Mouse (Mus musculus) MEL (cell line): ENCODE results near the gene Nqo2. TPM values are rescaled to one million over a fixed set of nuclear protein-coding genes. Genes with fewer than 3 reads are reported as not detected.

Source experiments
- DNase-seq: peaks from one replicate; pipeline ENCODE4 v3.0.0; 2011; ENCODE audit warnings: low read depth, low spot score
- H3K27ac ChIP-seq: 2 replicates; pipeline ENCODE4 v1.5.1; 2012; ENCODE audit warnings: low read depth, mild to moderate bottlenecking, control low read depth, low read length, moderate library complexity; ENCODE audit not compliant: control insufficient read depth
- H3K27me3 ChIP-seq, 2 experiments: fragments of 150-350 bp in 1 of 2; sonication (generic) in 1 of 2; 2 replicates each; pipeline ENCODE4 v1.6.1; 2012; ENCODE audit warnings: low read length in 2 of 2, mild to moderate bottlenecking in 2 of 2, improper control_type of control experiment in 1 of 2, moderate library complexity in 1 of 2; ENCODE audit not compliant: insufficient read depth in 2 of 2, control insufficient read depth in 1 of 2
- H3K36me3 ChIP-seq, 2 experiments: 2 replicates each; pipeline ENCODE4 v1.6.1; 2012 to 2014; ENCODE audit warnings: low read length in 2 of 2, improper control_type of control experiment in 1 of 2, inconsistent platforms in 1 of 2, mild to moderate bottlenecking in 1 of 2; ENCODE audit not compliant: insufficient read depth in 2 of 2, control insufficient read depth in 1 of 2
- H3K4me1 ChIP-seq, 2 experiments: fragments of 150-350 bp in 1 of 2; sonication (generic) in 1 of 2; 2 replicates each; pipeline ENCODE4 v1.6.1; 2012; ENCODE audit warnings: low read length in 2 of 2, improper control_type of control experiment in 1 of 2, mild to moderate bottlenecking in 1 of 2; ENCODE audit not compliant: insufficient read depth in 2 of 2, control insufficient read depth in 1 of 2
- H3K4me3 ChIP-seq, 2 experiments: fragments of 150-350 bp in 1 of 2; sonication (generic) in 1 of 2; 2 replicates each; pipeline ENCODE4 v1.5.1; 2012; ENCODE audit warnings: low read depth in 2 of 2, low read length in 2 of 2, mild to moderate bottlenecking in 2 of 2, moderate library complexity in 2 of 2, control low read depth in 1 of 2, improper control_type of control experiment in 1 of 2; ENCODE audit not compliant: control insufficient read depth in 1 of 2, insufficient read depth in 1 of 2
- H3K79me2 ChIP-seq: 2 replicates; pipeline ENCODE4 v1.6.1; 2012; ENCODE audit warnings: mild to moderate bottlenecking, low read length, moderate library complexity; ENCODE audit not compliant: control insufficient read depth, poor library complexity, insufficient read depth
- H3K9ac ChIP-seq: 2 replicates; pipeline ENCODE4 v1.6.1; 2012; ENCODE audit warnings: low read depth, mild to moderate bottlenecking, control low read depth, low read length, moderate library complexity; ENCODE audit not compliant: control insufficient read depth, poor library complexity, severe bottlenecking
- H3K9me3 ChIP-seq: fragments of 150-350 bp; sonication (generic); replicated peaks from 2 replicates; pipeline ENCODE4 v1.6.1; 2012; ENCODE audit warnings: mild to moderate bottlenecking, low read length, improper control_type of control experiment, moderate library complexity; ENCODE audit not compliant: insufficient read depth
- BHLHE40 ChIP-seq: IDR thresholded peaks from 2 replicates; pipeline ENCODE4 v1.6.1; 2012; ENCODE audit warnings: low read depth, mild to moderate bottlenecking, inconsistent platforms, low read length, improper control_type of control experiment, borderline replicate concordance
- CHD1 ChIP-seq: IDR thresholded peaks from 2 replicates; pipeline ENCODE4 v1.6.1; 2012; ENCODE audit warnings: low read depth, mild to moderate bottlenecking, inconsistent platforms, low read length, improper control_type of control experiment
- CHD2 ChIP-seq: IDR thresholded peaks from 2 replicates; pipeline ENCODE4 v1.6.1; 2011; ENCODE audit warnings: low read length, improper control_type of control experiment
- CTCF ChIP-seq, 3 experiments: IDR thresholded peaks in 2 of 3; conservative IDR thresholded peaks in 1 of 3; 2 replicates each; pipeline ENCODE4 v1.5.1; 2011 to 2012; ENCODE audit warnings: low read length in 3 of 3, low read depth in 2 of 3, mild to moderate bottlenecking in 2 of 3, improper control_type of control experiment in 1 of 3, inconsistent platforms in 1 of 3, mixed read lengths in 1 of 3, moderate library complexity in 1 of 3; ENCODE audit not compliant: control insufficient read depth in 1 of 3, insufficient read depth in 1 of 3, poor library complexity in 1 of 3, severe bottlenecking in 1 of 3
- E2F4 ChIP-seq: IDR thresholded peaks from 2 replicates; pipeline ENCODE4 v1.6.1; 2011; ENCODE audit warnings: low read depth, low read length, improper control_type of control experiment, borderline replicate concordance
- ELF1 ChIP-seq: IDR thresholded peaks from 2 replicates; pipeline ENCODE4 v1.6.1; 2014; ENCODE audit warnings: low read depth, mild to moderate bottlenecking, inconsistent platforms, low read length, improper control_type of control experiment, moderate library complexity
- EP300 ChIP-seq, 2 experiments: IDR thresholded peaks; 2 replicates each; pipeline ENCODE4 v1.6.1; 2011; ENCODE audit warnings: improper control_type of control experiment in 2 of 2, low read length in 2 of 2, low read depth in 1 of 2, mild to moderate bottlenecking in 1 of 2
- ETS1 ChIP-seq: IDR thresholded peaks from 2 replicates; pipeline ENCODE4 v1.6.1; 2012; ENCODE audit warnings: low read depth, mild to moderate bottlenecking, inconsistent platforms, low read length, improper control_type of control experiment, moderate library complexity
- GABPA ChIP-seq: IDR thresholded peaks from 2 replicates; pipeline ENCODE4 v1.6.1; 2012; ENCODE audit warnings: low read depth, mild to moderate bottlenecking, inconsistent platforms, low read length, improper control_type of control experiment, moderate library complexity
- GATA1 ChIP-seq: IDR thresholded peaks from 2 replicates; pipeline ENCODE4 v1.6.1; 2011; ENCODE audit warnings: low read depth, low read length, improper control_type of control experiment
- HCFC1 ChIP-seq: IDR thresholded peaks from 2 replicates; pipeline ENCODE4 v1.6.1; 2012; ENCODE audit warnings: low read depth, mild to moderate bottlenecking, inconsistent platforms, low read length, improper control_type of control experiment, moderate library complexity
- JUND ChIP-seq: IDR thresholded peaks from 2 replicates; pipeline ENCODE4 v1.6.1; 2011; ENCODE audit warnings: low read depth, mild to moderate bottlenecking, improper control_type of control experiment, low read length
- KAT2A ChIP-seq: conservative IDR thresholded peaks from 2 replicates; pipeline ENCODE4 v1.6.1; 2012; ENCODE audit warnings: low read depth, low read length, improper control_type of control experiment, inconsistent platforms
- MAFK ChIP-seq: IDR thresholded peaks from 2 replicates; pipeline ENCODE4 v1.6.1; 2011; ENCODE audit warnings: low read depth, mild to moderate bottlenecking, low read length, improper control_type of control experiment, borderline replicate concordance
- MAZ ChIP-seq: IDR thresholded peaks from 2 replicates; pipeline ENCODE4 v1.6.1; 2012; ENCODE audit warnings: low read depth, mild to moderate bottlenecking, inconsistent platforms, low read length, improper control_type of control experiment
- MEF2A ChIP-seq: IDR thresholded peaks from 2 replicates; pipeline ENCODE4 v1.6.1; 2014; ENCODE audit warnings: low read depth, mild to moderate bottlenecking, inconsistent platforms, low read length, improper control_type of control experiment; ENCODE audit not compliant: poor library complexity, insufficient replicate concordance, severe bottlenecking; ENCODE audit errors: extremely low read depth
- MXI1 ChIP-seq: IDR thresholded peaks from 2 replicates; pipeline ENCODE4 v1.6.1; 2011; ENCODE audit warnings: mild to moderate bottlenecking, low read depth, low read length, improper control_type of control experiment
- MYB ChIP-seq: IDR thresholded peaks from 2 replicates; pipeline ENCODE4 v1.6.1; 2011; ENCODE audit warnings: mild to moderate bottlenecking, low read depth, low read length, improper control_type of control experiment
- MYC ChIP-seq: IDR thresholded peaks from 2 replicates; pipeline ENCODE4 v1.6.1; 2011; ENCODE audit warnings: low read depth, mild to moderate bottlenecking, low read length, improper control_type of control experiment, moderate library complexity
- NELFE ChIP-seq: IDR thresholded peaks from 2 replicates; pipeline ENCODE4 v1.6.1; 2011; ENCODE audit warnings: low read depth, low read length, improper control_type of control experiment
- NRF1 ChIP-seq: IDR thresholded peaks from 2 replicates; pipeline ENCODE4 v1.6.1; 2014; ENCODE audit warnings: low read depth, mild to moderate bottlenecking, inconsistent platforms, low read length, improper control_type of control experiment, moderate library complexity; ENCODE audit not compliant: poor library complexity, insufficient read depth, severe bottlenecking
- POLR2AphosphoS2 ChIP-seq: IDR thresholded peaks from 2 replicates; pipeline ENCODE4 v1.6.1; 2011; ENCODE audit warnings: low read length, improper control_type of control experiment
- POLR2AphosphoS5 ChIP-seq: IDR thresholded peaks from 2 replicates; pipeline ENCODE4 v1.6.1; 2012; ENCODE audit warnings: low read depth, borderline replicate concordance, mild to moderate bottlenecking, inconsistent platforms, low read length, moderate library complexity, mixed read lengths
- RAD21 ChIP-seq: IDR thresholded peaks from 2 replicates; pipeline ENCODE4 v1.6.1; 2011; ENCODE audit warnings: mild to moderate bottlenecking, low read depth, low read length, improper control_type of control experiment
- RCOR1 ChIP-seq: IDR thresholded peaks from 2 replicates; pipeline ENCODE4 v1.6.1; 2012; ENCODE audit warnings: low read depth, mild to moderate bottlenecking, inconsistent platforms, low read length, improper control_type of control experiment
- SIN3A ChIP-seq: IDR thresholded peaks from 2 replicates; pipeline ENCODE4 v1.6.1; 2012; ENCODE audit warnings: low read length, improper control_type of control experiment, inconsistent platforms
- SMC3 ChIP-seq: IDR thresholded peaks from 2 replicates; pipeline ENCODE4 v1.6.1; 2011; ENCODE audit warnings: low read depth, low read length, improper control_type of control experiment
- TBP ChIP-seq: IDR thresholded peaks from 2 replicates; pipeline ENCODE4 v1.8.0; 2011; ENCODE audit warnings: low read depth, low read length, improper control_type of control experiment
- TCF12 ChIP-seq: IDR thresholded peaks from 2 replicates; pipeline ENCODE4 v1.6.1; 2014; ENCODE audit warnings: low read depth, mild to moderate bottlenecking, inconsistent platforms, low read length, improper control_type of control experiment, moderate library complexity
- UBTF ChIP-seq: IDR thresholded peaks from 2 replicates; pipeline ENCODE4 v1.6.1; 2012; ENCODE audit warnings: low read depth, mild to moderate bottlenecking, inconsistent platforms, low read length, improper control_type of control experiment, moderate library complexity, borderline replicate concordance; ENCODE audit not compliant: insufficient read depth
- USF1 ChIP-seq: IDR thresholded peaks from 2 replicates; pipeline ENCODE4 v1.6.1; 2014; ENCODE audit warnings: low read depth, mild to moderate bottlenecking, inconsistent platforms, low read length, improper control_type of control experiment, moderate library complexity
- USF2 ChIP-seq, 2 experiments: IDR thresholded peaks; 2 replicates each; pipeline ENCODE4 v1.6.1; 2011 to 2012; ENCODE audit warnings: improper control_type of control experiment in 2 of 2, low read length in 2 of 2, borderline replicate concordance in 1 of 2, inconsistent platforms in 1 of 2, low read depth in 1 of 2, mild to moderate bottlenecking in 1 of 2; ENCODE audit not compliant: insufficient read depth in 1 of 2
- ZC3H11A ChIP-seq: IDR thresholded peaks from 2 replicates; pipeline ENCODE4 v1.6.1; 2012; ENCODE audit warnings: low read depth, mild to moderate bottlenecking, inconsistent platforms, low read length, improper control_type of control experiment
- ZKSCAN1 ChIP-seq: IDR thresholded peaks from 2 replicates; pipeline ENCODE4 v1.6.1; 2012; ENCODE audit warnings: low read depth, mild to moderate bottlenecking, inconsistent platforms, low read length, improper control_type of control experiment, moderate library complexity
- ZMIZ1 ChIP-seq: IDR thresholded peaks from 2 replicates; pipeline ENCODE4 v1.6.1; 2012; ENCODE audit warnings: low read depth, mild to moderate bottlenecking, inconsistent platforms, low read length, improper control_type of control experiment, moderate library complexity
- ZNF384 ChIP-seq: IDR thresholded peaks from 2 replicates; pipeline ENCODE4 v1.6.1; 2012; ENCODE audit warnings: low read depth, mild to moderate bottlenecking, inconsistent platforms, low read length, improper control_type of control experiment
- polyA plus RNA-seq, 2 experiments: library from polyadenylated mRNA; stranded (reverse) in 1 of 2; unstranded in 1 of 2; fragments of >175 nt in 1 of 2; fragments of >200 nt in 1 of 2; gene quantifications; 2 replicates each; pipeline versions ENCODE4 v1.2.1 to v1.2.4; 2012; ENCODE audit warnings: low replicate concordance in 2 of 2, low read depth in 1 of 2; ENCODE audit not compliant: insufficient read length in 2 of 2, insufficient read depth in 1 of 2, missing spikeins in 1 of 2
- total RNA-seq: library from RNA; depleted of rRNA; stranded (reverse); fragments of 300-350 nt; gene quantifications from 2 replicates; pipeline ENCODE4 v1.2.3, GENCODE M21; 2012

The Nqo2 gene
- total and polyA plus RNA-seq, 3 experiments = 3.7 to 7.6 TPM; not detected in 1

DNA sequence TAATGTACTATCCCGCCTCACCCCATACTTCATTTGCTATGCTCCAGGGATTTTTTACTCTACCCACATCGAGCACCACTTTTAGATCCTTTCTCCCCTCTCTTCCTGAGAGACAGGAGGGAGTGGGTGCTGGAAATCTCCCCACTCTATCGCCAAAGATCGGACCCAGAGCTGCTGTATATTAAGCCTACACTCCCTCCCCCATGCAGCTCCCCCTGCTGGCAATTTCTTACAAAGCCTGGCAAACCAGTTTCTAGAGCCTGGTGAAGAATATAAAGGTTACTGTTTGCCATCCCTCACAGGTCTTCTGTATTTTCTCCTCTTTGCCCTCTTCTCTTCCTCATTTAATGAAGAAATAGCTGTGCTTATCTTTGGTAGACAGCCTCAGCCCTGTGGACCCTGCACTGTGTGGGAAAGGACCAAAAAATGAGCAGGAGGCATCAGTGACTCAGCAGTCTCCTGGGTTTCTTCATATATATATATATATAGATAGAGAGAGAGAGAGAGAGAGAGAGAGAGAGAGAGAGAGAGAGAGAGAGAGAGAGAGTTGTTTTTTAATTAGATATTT is 22.2 kb upstream of the Nqo2 start:
- Histone ChIP-seq H3K4me1 (peaks cover 0 to 6% of the 10 kb centered on the region in 2 experiments; a peak in 1 of 4 replicates), H3K9ac (no peak overlapping the region), H3K9me3 (no peaks in the 10 kb centered on the region), H3K27ac (no peak overlapping the region), H3K4me3 (no peak overlapping the region), H3K27me3 (no peaks in the 10 kb centered on the region), H3K79me2 (no peaks in the 10 kb centered on the region), H3K36me3 (peaks cover 0 to 14% of the 10 kb centered on the region in 2 experiments; a peak in 2 of 4 replicates)
- DNase-seq = peak; percentile 82
- no peak for TF ChIP-seq ZKSCAN1
- no peak for TF ChIP-seq JUND
- no peak for TF ChIP-seq MEF2A
- TF ChIP-seq CHD1 = no peak
- TF ChIP-seq E2F4 = no peak
- no peak for TF ChIP-seq ZC3H11A
- no peak for TF ChIP-seq TBP
- peak in 1 of 2 experiments; percentile 57; a peak in 3 of 4 replicates for TF ChIP-seq EP300 (IDR thresholded peaks at IDR 0.05; ENCODE audit: low read depth in 1 of 2, low read length in 2 of 2)
- TF ChIP-seq CHD2 = no peak
- 0 out of 2 replicates have a peak, but pooled peaks have one; percentile 35 for TF ChIP-seq ETS1
- TF ChIP-seq ZNF384 = no peak
- peak; percentile 13 for TF ChIP-seq RAD21
- TF ChIP-seq SIN3A = no peak
- TF ChIP-seq MAFK = no peak
- TF ChIP-seq BHLHE40 = 0 out of 2 replicates have a peak, but pooled peaks have one; percentile 15
- TF ChIP-seq NELFE = no peak
- no peak for TF ChIP-seq HCFC1
- no peak for TF ChIP-seq USF2 (IDR thresholded peaks at IDR 0.05; ENCODE audit: borderline replicate concordance in 1 of 2, insufficient read depth in 1 of 2, low read depth in 1 of 2, low read length in 2 of 2)
- peak; percentile 42 for TF ChIP-seq SMC3
- peak; percentile 65; the same call in 1 of the 2 replicates for TF ChIP-seq GATA1
- TF ChIP-seq TCF12 = peak; percentile 28; the same call in 1 of the 2 replicates
- TF ChIP-seq MAZ = peak; percentile 63; the same call in 1 of the 2 replicates
- TF ChIP-seq POLR2AphosphoS2 = no peak
- TF ChIP-seq MXI1 = no peak
- TF ChIP-seq USF1 = no peak
- TF ChIP-seq MYC = no peak
- TF ChIP-seq ELF1 = no peak
- TF ChIP-seq GABPA = 0 out of 2 replicates have a peak, but pooled peaks have one; percentile 9
- TF ChIP-seq UBTF = no peak
- no peak for TF ChIP-seq MYB
- no peak for TF ChIP-seq ZMIZ1
- TF ChIP-seq POLR2AphosphoS5 = no peak
- TF ChIP-seq RCOR1 = no peak
- no peak for TF ChIP-seq KAT2A
- peak; percentile 69 to 77 (median 77) for TF ChIP-seq CTCF (IDR thresholded peaks at IDR 0.05 in 2 of 3, conservative IDR thresholded peaks at IDR 0.05 in 1 of 3; ENCODE audit: control insufficient read depth in 1 of 3, insufficient read depth in 1 of 3, low read depth in 2 of 3, low read length in 3 of 3, poor library complexity in 1 of 3, severe bottlenecking in 1 of 3)
- no peak for TF ChIP-seq NRF1
